27 mouse cellular contexts compared by ENCODE assay signal in the genomic region with DNA sequence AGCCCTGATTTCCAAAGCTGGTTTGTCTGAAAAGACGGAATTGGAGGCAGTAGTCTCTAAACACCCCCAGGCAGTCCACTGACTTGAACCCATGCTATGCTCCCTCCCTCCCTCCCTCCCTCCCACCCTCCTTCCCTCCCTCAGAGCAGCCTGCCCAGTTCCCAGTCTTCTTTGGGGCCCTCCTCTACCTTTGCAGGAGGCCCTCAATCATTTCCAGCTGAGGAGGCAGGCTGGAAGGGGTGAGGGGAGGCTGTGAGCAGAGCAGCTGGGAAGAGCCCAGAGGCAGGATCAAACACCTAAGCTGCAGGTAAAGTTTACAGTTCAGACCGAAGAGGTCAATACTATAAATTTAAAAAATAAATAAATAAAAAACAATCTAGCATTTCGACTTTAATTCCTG. TPM values are rescaled to one million over a fixed set of nuclear protein-coding genes. Genes with fewer than 3 reads are reported as not detected.
DNase-seq lines count a peak whose midpoint lies in the region; ATAC-seq and TF ChIP-seq lines count a peak whose summit lies in the region.
"Had no signal": no experiment of that assay in that cellular context is flagged by ENCODE, and none has a peak within 500 bp of the region (broad histone marks: within the 10 kb centered on the region; RNA-seq: fewer than 3 reads in every experiment).

No protein-coding gene starts in this region.

- ATAC-seq in kidney, embryonic 16.5 days (ENCODE audit: low FRiP score, low TSS enrichment): peak; percentile 67; the same call in 1 of the 2 replicates
- ATAC-seq in intestine, embryonic 15.5 days: peak; percentile 20; the same call in 1 of the 2 replicates
- ATAC-seq in liver, embryonic 12.5 days: peak; percentile 5; the same call in 1 of the 2 replicates
- no peak for ATAC-seq in liver, postnatal 0 days
- ATAC-seq: forebrain, embryonic 14.5 days; midbrain, embryonic 13.5 days; Patski had no signal

- H3K36me3 ChIP-seq in kidney, embryonic 16.5 days (ENCODE audit: insufficient read depth, low read length): no peaks in the 10 kb centered on the region
- no peaks in the 10 kb centered on the region for H3K36me3 ChIP-seq in intestine, embryonic 15.5 days
- no peaks in the 10 kb centered on the region for H3K36me3 ChIP-seq in liver, embryonic 12.5 days
- no peaks in the 10 kb centered on the region for H3K36me3 ChIP-seq in liver, postnatal 0 days (replicated peaks; ENCODE audit: insufficient read depth, low read length)
- H3K36me3 ChIP-seq: embryonic facial prominence, embryonic 15.5 days; heart, embryonic 12.5 days; lung, embryonic 15.5 days; midbrain, embryonic 13.5 days; neural tube, embryonic 13.5 days had no signal

- no peak overlapping the region for H3K27ac ChIP-seq in kidney, embryonic 16.5 days (ENCODE audit: low read length)
- H3K27ac ChIP-seq in intestine, embryonic 15.5 days: no peak overlapping the region
- H3K27ac ChIP-seq in liver, embryonic 12.5 days: peak overlapping the region; percentile 98
- H3K27ac ChIP-seq in liver, postnatal 0 days (ENCODE audit: low read depth): peak overlapping the region; percentile 95
- no peak overlapping the region for H3K27ac ChIP-seq in layer of hippocampus, adult 2 months
- H3K27ac ChIP-seq: embryonic facial prominence, embryonic 15.5 days; hindbrain, embryonic 14.5 days; lung, embryonic 15.5 days; macrophage; midbrain, embryonic 13.5 days; neural tube, embryonic 13.5 days had no signal

- no peaks in the 10 kb centered on the region for H3K27me3 ChIP-seq in kidney, embryonic 16.5 days (ENCODE audit: insufficient read depth, low read length)
- H3K27me3 ChIP-seq in intestine, embryonic 15.5 days (replicated peaks): no peaks in the 10 kb centered on the region
- no peaks in the 10 kb centered on the region for H3K27me3 ChIP-seq in liver, embryonic 12.5 days (replicated peaks)
- H3K27me3 ChIP-seq in liver, postnatal 0 days (ENCODE audit: insufficient read depth, low read length): no peaks in the 10 kb centered on the region
- H3K27me3 ChIP-seq: CH12.LX; embryonic facial prominence, embryonic 15.5 days; heart, embryonic 12.5 days; lung, embryonic 15.5 days; midbrain, embryonic 13.5 days; neural tube, embryonic 13.5 days; Patski had no signal

- WGBS in kidney, embryonic 16.5 days: 75% methylated on average over 3 of the region's 3 CpGs
- 67% methylated on average over 3 of the region's 3 CpGs for WGBS in intestine, embryonic 15.5 days
- WGBS in liver, embryonic 12.5 days (ENCODE audit: insufficient replicate concordance): 67% methylated on average over 3 of the region's 3 CpGs
- WGBS in liver, postnatal 0 days (ENCODE audit: insufficient replicate concordance): 76% methylated on average over 3 of the region's 3 CpGs

- H3K9me3 ChIP-seq in kidney, embryonic 16.5 days (ENCODE audit: low read length): no peaks in the 10 kb centered on the region
- no peaks in the 10 kb centered on the region for H3K9me3 ChIP-seq in intestine, embryonic 15.5 days
- H3K9me3 ChIP-seq in liver, embryonic 12.5 days (replicated peaks): no peaks in the 10 kb centered on the region
- H3K9me3 ChIP-seq in liver, postnatal 0 days (ENCODE audit: low read length): no peaks in the 10 kb centered on the region
- H3K9me3 ChIP-seq: embryonic facial prominence, embryonic 15.5 days; heart, embryonic 12.5 days; lung, embryonic 15.5 days; midbrain, embryonic 13.5 days; neural tube, embryonic 13.5 days had no signal

- TF ChIP-seq CTCF in liver, postnatal 0 days (IDR thresholded peaks at IDR 0.05; ENCODE audit: low read depth): no peak
- no peak for TF ChIP-seq CTCF in layer of hippocampus, adult 2 months (conservative IDR thresholded peaks at IDR 0.05)

- DNase-seq in kidney, postnatal 4 days: no peak
- DNase-seq in liver, postnatal 0 days: no peak
- no peak for DNase-seq in lung, postnatal 10 days
- no peak for DNase-seq in layer of hippocampus, adult 2 months (ENCODE audit: low spot score in 2 of 2)
- DNase-seq in embryo, embryonic 9.5 days (ENCODE audit: extremely low spot score): no peak
- DNase-seq: adrenal gland, postnatal 10 days; cerebellum, adult 11-12 months; cerebellum, adult 9-11 months; embryo, embryonic 11 days; gastrocnemius, postnatal 14 days; heart, adult 18-20 months; kidney, adult 8-10 months; kidney, postnatal 25 days; left cerebral cortex, postnatal 4 days had no signal

- no peak for TF ChIP-seq EP300 in liver, postnatal 0 days (IDR thresholded peaks at IDR 0.05; ENCODE audit: low read depth)

- no peak overlapping the region for H3K4me2 ChIP-seq in kidney, embryonic 16.5 days (replicated peaks; ENCODE audit: low read depth, low read length)
- H3K4me2 ChIP-seq in intestine, embryonic 15.5 days (replicated peaks): no peak overlapping the region
- H3K4me2 ChIP-seq in liver, embryonic 12.5 days: peak overlapping the region; percentile 67
- peak overlapping the region; percentile 71 for H3K4me2 ChIP-seq in liver, postnatal 0 days (ENCODE audit: low read depth, low read length)
- H3K4me2 ChIP-seq: embryonic facial prominence, embryonic 15.5 days; heart, embryonic 12.5 days; hindbrain, embryonic 14.5 days; lung, embryonic 15.5 days; midbrain, embryonic 13.5 days; neural tube, embryonic 13.5 days had no signal

- H3K4me1 ChIP-seq in kidney, embryonic 16.5 days (ENCODE audit: insufficient read depth, low read length): no peaks in the 10 kb centered on the region
- H3K4me1 ChIP-seq in intestine, embryonic 15.5 days (replicated peaks): peaks cover 13% of the 10 kb centered on the region; the same call in 1 of the 2 replicates
- peaks cover 98% of the 10 kb centered on the region for H3K4me1 ChIP-seq in liver, embryonic 12.5 days
- peaks cover 81% of the 10 kb centered on the region for H3K4me1 ChIP-seq in liver, postnatal 0 days (ENCODE audit: insufficient read depth)

- H3K9ac ChIP-seq in kidney, embryonic 16.5 days (replicated peaks; ENCODE audit: low read length): no peak overlapping the region
- H3K9ac ChIP-seq in intestine, embryonic 15.5 days: no peak overlapping the region
- peak overlapping the region; percentile 71 for H3K9ac ChIP-seq in liver, embryonic 12.5 days
- H3K9ac ChIP-seq in liver, postnatal 0 days (replicated peaks): no peak overlapping the region; the same call in 1 of the 2 replicates
- H3K9ac ChIP-seq: embryonic facial prominence, embryonic 15.5 days; heart, embryonic 12.5 days; hindbrain, embryonic 14.5 days; lung, embryonic 15.5 days; midbrain, embryonic 13.5 days; neural tube, embryonic 13.5 days had no signal

- H3K4me3 ChIP-seq in kidney, embryonic 16.5 days (ENCODE audit: low read length): no peak overlapping the region
- H3K4me3 ChIP-seq in intestine, embryonic 15.5 days (replicated peaks): no peak overlapping the region
- no peak overlapping the region for H3K4me3 ChIP-seq in liver, embryonic 12.5 days
- H3K4me3 ChIP-seq in liver, postnatal 0 days (ENCODE audit: low read depth, low read length): no peak overlapping the region; the same call in 1 of the 2 replicates
- H3K4me3 ChIP-seq in layer of hippocampus, adult 2 months: no peak overlapping the region
- H3K4me3 ChIP-seq: embryonic facial prominence, embryonic 15.5 days; heart, embryonic 12.5 days; lung, embryonic 15.5 days; midbrain, embryonic 13.5 days; neural tube, embryonic 13.5 days had no signal

RNA-seq across cellular contexts. Expression of a gene that starts 4.1 kb away (rescaled TPM):
- polyA plus RNA-seq in kidney, embryonic 16.5 days (2015; fragmentation: Nextera tagmentation; extraction: Ambion mirVana): 0.27 and 0.33 TPM in 2 replicates
- 0.74 and 1.0 TPM in 2 replicates for polyA plus RNA-seq in intestine, embryonic 15.5 days (2015; fragmentation: Nextera tagmentation; extraction: Ambion mirVana)
- polyA plus RNA-seq in liver, embryonic 12.5 days (2016; fragmentation: Nextera tagmentation; extraction: Ambion mirVana): 10.1 and 10.3 TPM in 2 replicates
- 70.9 and 75.4 TPM in 2 replicates for polyA plus RNA-seq in liver, postnatal 0 days (2015; fragmentation: Nextera tagmentation; extraction: Ambion mirVana)
- 1 to 10 TPM; 1.5 to 3.5 TPM for total RNA-seq in layer of hippocampus, adult 2 months (2021)

RNA-seq across cellular contexts. Expression of a gene that starts 51.2 kb away (rescaled TPM):
- polyA plus RNA-seq in kidney, embryonic 16.5 days (2015; fragmentation: Nextera tagmentation; extraction: Ambion mirVana): 327 and 333 TPM in 2 replicates
- polyA plus RNA-seq in intestine, embryonic 15.5 days (2015; fragmentation: Nextera tagmentation; extraction: Ambion mirVana): 73.9 and 75.6 TPM in 2 replicates
- polyA plus RNA-seq in liver, embryonic 12.5 days (2016; fragmentation: Nextera tagmentation; extraction: Ambion mirVana): 6.2 and 6.7 TPM in 2 replicates
- polyA plus RNA-seq in liver, postnatal 0 days (2015; fragmentation: Nextera tagmentation; extraction: Ambion mirVana): 0.51 and 0.63 TPM in 2 replicates
- total RNA-seq in layer of hippocampus, adult 2 months (2021): 1 to 10 TPM; 4.7 to 6.5 TPM

Comparison
In these comparisons a context has a peak if more than half of its experiments do, and no peak if none do; other contexts are left out.
1. H3K27ac ChIP-seq: peak in liver, embryonic 12.5 days (single experiment) and liver, postnatal 0 days (single experiment); none in kidney, embryonic 16.5 days (single experiment), intestine, embryonic 15.5 days (single experiment) and layer of hippocampus, adult 2 months (single experiment).
2. H3K4me2 ChIP-seq: peak in liver, embryonic 12.5 days (single experiment) and liver, postnatal 0 days (single experiment); none in kidney, embryonic 16.5 days (single experiment) and intestine, embryonic 15.5 days (single experiment).